Mouse (Mus musculus) neutrophil, adult 65 days (primary cell): ENCODE measurements around the gene Gm4724. TPM values are rescaled to one million over a fixed set of nuclear protein-coding genes. Genes with fewer than 3 reads are reported as not detected.

ENCODE experiments used
- total RNA-seq: library from RNA; stranded (reverse); gene quantifications from 2 replicates; pipeline ENCODE4 v1.2.4, GENCODE M21; 2023

Gm4724 gene
- total RNA-seq = not detected in 2 replicates

GRCm38 (mm10) chr2:175435707-175436106 lies at the start of gene Gm4724:
TSS of gene Gm4724 (minus strand) at chr2:175435807.

GRCm38 (mm10) chr2:175469685-175470084 lies 34.1 kb upstream of the Gm4724 start, which contains the start of gene Zfp965:
TSS of gene Zfp965 (plus strand) at chr2:175469985.

Other genes with a start within 250 kb of the Gm4724 start
- gene Gm14391, start 228.9 kb downstream of the Gm4724 start, total RNA-seq = 2.9 and 3.3 TPM in 2 replicates
- gene Gm14440, start 160.7 kb downstream of the Gm4724 start, total RNA-seq = 0.84 TPM in 1 of 2 replicates, not detected in the other
- gene Gm4631, start 97.6 kb downstream of the Gm4724 start, total RNA-seq = 2.0 and 2.3 TPM in 2 replicates
- gene Zfp968, start 63.4 kb downstream of the Gm4724 start, total RNA-seq = 0.32 and 0.60 TPM in 2 replicates
- gene Zfp965, start 34.2 kb upstream of the Gm4724 start, total RNA-seq = 0.36 and 0.41 TPM in 2 replicates
- gene Gm11007, start 208.2 kb upstream of the Gm4724 start, total RNA-seq = not detected in 2 replicates